Mouse (Mus musculus) forebrain, embryonic 14.5 days (tissue): ENCODE measurements around the gene Clspn. TPM values are rescaled to one million over a fixed set of nuclear protein-coding genes. Genes with fewer than 3 reads are reported as not detected.

Experiments used
- ATAC-seq: fragments of 200-750 bp; cut with Nextera tagmentation; 2 replicates; pipeline ENCODE4 v1.8.0; 2017; ENCODE audit warnings: mild to moderate bottlenecking, moderate library complexity
- DNase-seq: peaks from one replicate; pipeline ENCODE4 v3.0.0-alpha.2; 2015; ENCODE audit warnings: low spot score
- H3K27ac ChIP-seq: fragments of 300-500 bp; sonication (generic); 2 replicates; pipeline ENCODE4 v1.5.1; 2014; ENCODE audit warnings: low read depth, mild to moderate bottlenecking, control low read depth, low read length, moderate library complexity
- H3K27me3 ChIP-seq: fragments of 300-500 bp; sonication (generic); replicated peaks from 2 replicates; pipeline ENCODE4 v1.6.1; 2014; ENCODE audit warnings: low read length, control low read depth, mixed read lengths; ENCODE audit not compliant: control insufficient read depth, insufficient read depth
- H3K36me3 ChIP-seq: fragments of 300-500 bp; sonication (generic); 2 replicates; pipeline ENCODE4 v1.6.1; 2014; ENCODE audit warnings: low read length, control low read depth; ENCODE audit not compliant: control insufficient read depth, insufficient read depth
- H3K4me1 ChIP-seq: fragments of 300-500 bp; sonication (generic); 2 replicates; pipeline ENCODE4 v1.6.1; 2014; ENCODE audit warnings: antibody characterized with exemption, low read length, control low read depth; ENCODE audit not compliant: control insufficient read depth, insufficient read depth
- H3K4me2 ChIP-seq: fragments of 300-500 bp; sonication (generic); 2 replicates; pipeline ENCODE4 v1.6.1; 2014; ENCODE audit warnings: mild to moderate bottlenecking, control low read depth, low read length
- H3K4me3 ChIP-seq: fragments of 300-500 bp; sonication (generic); 2 replicates; pipeline ENCODE4 v1.5.1; 2014; ENCODE audit warnings: low read depth, low read length, control low read depth
- H3K9ac ChIP-seq: fragments of 300-500 bp; sonication (generic); 2 replicates; pipeline ENCODE4 v1.6.1; 2014; ENCODE audit warnings: mild to moderate bottlenecking, low read length, control low read depth, moderate library complexity
- H3K9me3 ChIP-seq: fragments of 300-500 bp; sonication (generic); replicated peaks from 2 replicates; pipeline ENCODE4 v1.6.1; 2016; ENCODE audit warnings: low read length, control low read depth, mixed read lengths; ENCODE audit not compliant: control insufficient read depth
- WGBS: fragments of 180-500 bp; shearing (Covaris S2); extraction: QIAGEN DNeasy Blood & Tissue Kit; methylation state at CpG from one replicate; pipeline ENCODE4 v1.1.7; 2014; 5-methylcytosine and 5-hydroxymethylcytosine counted together
- polyA plus RNA-seq: library from polyadenylated mRNA; unstranded; fragments of >200 nt; fragmentation: Nextera tagmentation; extraction: Ambion mirVana; gene quantifications from 2 replicates; pipeline ENCODE4 v1.2.1, GENCODE M21; 2014

Gene Clspn
- polyA plus RNA-seq, 1 experiment from 2014 or later = 20.1 TPM

DNA sequence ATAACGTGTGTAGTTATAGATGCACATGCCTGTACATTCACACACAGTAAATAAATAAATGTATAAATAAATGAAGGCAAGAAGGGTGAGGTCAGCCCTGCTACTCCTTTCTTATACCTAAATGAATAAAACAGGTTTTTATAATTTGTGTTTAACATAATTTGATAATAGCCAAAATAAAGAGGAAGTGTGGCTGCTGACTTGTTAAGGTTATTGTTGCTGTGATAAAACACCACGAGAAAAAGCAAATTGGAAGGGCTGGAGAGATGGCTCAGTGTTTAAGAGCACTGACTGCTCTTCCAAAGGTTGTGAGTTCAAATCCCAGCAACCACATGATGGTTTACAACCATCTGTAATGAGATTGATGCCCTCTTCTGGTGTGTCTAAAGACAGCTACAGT lies 22.3 kb downstream of the Clspn start:
- no peak overlapping the region for H3K9ac ChIP-seq
- no peaks in the 10 kb centered on the region for H3K4me1 ChIP-seq
- no peak overlapping the region for H3K4me3 ChIP-seq
- no peaks in the 10 kb centered on the region for H3K9me3 ChIP-seq
- no peaks in the 10 kb centered on the region for H3K27me3 ChIP-seq
- peaks cover 81% of the 10 kb centered on the region for H3K36me3 ChIP-seq
- WGBS = 86% methylated on average over 2 of the region's 2 CpGs
- no peak overlapping the region for H3K27ac ChIP-seq
- H3K4me2 ChIP-seq = no peak overlapping the region
- DNase-seq (no peak), ATAC-seq (no peak)

DNA sequence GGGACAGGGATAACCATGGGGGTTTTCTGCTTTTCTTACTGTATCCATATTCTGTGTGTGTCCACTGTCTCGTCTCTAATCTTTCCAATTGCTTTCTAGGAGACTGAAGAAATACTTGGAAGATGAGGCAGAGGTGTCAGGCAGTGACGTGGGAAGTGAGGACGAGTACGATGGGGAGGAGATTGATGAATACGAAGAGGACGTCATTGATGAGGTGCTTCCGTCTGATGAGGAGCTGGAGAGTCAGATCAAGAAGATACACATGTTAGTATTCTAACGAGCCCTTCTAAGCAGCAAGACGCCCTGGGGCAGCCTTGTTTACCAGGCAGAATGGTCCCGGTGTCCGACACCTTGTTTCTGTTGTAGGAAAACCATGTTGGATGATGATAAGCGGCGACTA lies 29.0 kb downstream of the Clspn start:
- 92% methylated on average over 13 of the region's 13 CpGs for WGBS

DNA sequence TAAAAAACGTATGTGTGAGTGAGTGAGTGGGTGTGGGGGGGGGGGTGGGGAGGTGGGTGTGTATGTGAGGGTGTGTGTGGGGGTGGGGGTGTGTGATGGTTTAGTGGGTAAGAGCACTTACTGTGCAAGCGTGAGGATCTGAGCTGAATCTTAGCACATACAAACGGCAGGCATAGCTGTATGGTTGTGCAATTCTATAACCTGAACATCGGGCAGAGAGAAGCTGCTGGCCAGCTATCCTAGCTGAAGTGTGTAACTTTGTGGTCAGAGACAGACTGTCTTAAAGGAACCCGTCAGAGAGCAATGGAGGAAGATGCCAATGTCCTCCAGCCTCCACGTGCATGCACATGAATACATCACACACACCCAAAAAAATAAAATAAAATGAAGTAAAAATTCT lies 35.3 kb downstream of the Clspn start:
- Histone ChIP-seq H3K4me2 (no peak overlapping the region), H3K9ac (no peak overlapping the region), H3K4me1 (no peaks in the 10 kb centered on the region), H3K27me3 (no peaks in the 10 kb centered on the region), H3K9me3 (no peaks in the 10 kb centered on the region), H3K4me3 (no peak overlapping the region), H3K36me3 (peaks cover 54% of the 10 kb centered on the region), H3K27ac (no peak overlapping the region)
- no peak for ATAC-seq
- DNase-seq = no peak
- WGBS = 91% methylated on average over 6 of the region's 6 CpGs

More for the DNA sequence above, 29.0 kb downstream of the Clspn start:
- Histone ChIP-seq H3K4me3 (no peak overlapping the region), H3K9me3 (no peaks in the 10 kb centered on the region), H3K36me3 (peaks cover 66% of the 10 kb centered on the region), H3K27me3 (no peaks in the 10 kb centered on the region), H3K4me1 (no peaks in the 10 kb centered on the region), H3K4me2 (no peak overlapping the region), H3K27ac (no peak overlapping the region), H3K9ac (no peak overlapping the region)
- no peak for ATAC-seq
- no peak for DNase-seq

DNA sequence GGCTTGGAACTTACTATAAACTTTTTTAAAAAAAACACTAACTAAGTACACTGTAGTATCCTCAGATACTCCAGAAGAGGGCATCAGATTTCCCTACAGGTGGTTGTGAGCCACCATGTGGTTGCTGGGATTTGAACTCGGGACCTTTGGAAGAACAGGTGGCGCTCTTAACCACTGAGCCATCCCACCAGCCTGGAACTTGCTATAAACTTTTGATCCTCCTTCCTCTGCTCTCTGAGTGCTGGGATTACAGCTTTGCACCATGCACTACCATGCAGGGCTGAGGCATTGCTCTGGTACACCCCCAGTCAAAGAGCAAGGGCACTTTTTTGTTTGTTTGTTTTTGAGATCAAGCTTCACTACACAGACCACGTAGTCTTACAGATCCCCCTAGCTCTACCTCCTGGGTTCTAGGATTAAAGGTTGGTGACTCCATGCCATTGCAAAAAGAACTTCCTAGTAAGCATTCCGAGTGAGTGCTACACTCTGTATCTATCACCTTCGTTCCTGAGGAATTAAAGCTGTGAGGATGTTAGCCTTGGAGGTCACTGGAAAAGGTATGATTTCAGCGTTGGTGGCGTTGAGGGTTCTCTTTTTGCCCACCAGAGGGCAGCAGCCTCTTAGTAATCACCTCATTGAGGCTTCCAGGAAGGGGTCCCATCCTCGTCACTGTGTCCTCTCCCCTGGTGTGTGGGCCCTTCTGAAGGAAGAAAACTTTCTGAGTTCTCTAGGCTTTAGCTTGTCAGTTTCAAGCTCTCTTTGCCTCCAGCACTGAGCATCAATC lies 43.4 kb downstream of the Clspn start:
- 35% methylated on average over 8 of the region's 8 CpGs for WGBS
- Histone ChIP-seq H3K9me3 (no peaks in the 10 kb centered on the region), H3K4me3 (no peak overlapping the region), H3K27ac (no peak overlapping the region), H3K4me2 (no peak overlapping the region), H3K9ac (no peak overlapping the region), H3K4me1 (peaks cover 3% of the 10 kb centered on the region; the same call in 1 of the 2 replicates), H3K27me3 (peaks cover 2% of the 10 kb centered on the region; the same call in 1 of the 2 replicates), H3K36me3 (no peaks in the 10 kb centered on the region)
- 0 out of 2 replicates have a peak, but pooled peaks have one; percentile 19 for ATAC-seq
- peak; percentile 87 for DNase-seq

DNA sequence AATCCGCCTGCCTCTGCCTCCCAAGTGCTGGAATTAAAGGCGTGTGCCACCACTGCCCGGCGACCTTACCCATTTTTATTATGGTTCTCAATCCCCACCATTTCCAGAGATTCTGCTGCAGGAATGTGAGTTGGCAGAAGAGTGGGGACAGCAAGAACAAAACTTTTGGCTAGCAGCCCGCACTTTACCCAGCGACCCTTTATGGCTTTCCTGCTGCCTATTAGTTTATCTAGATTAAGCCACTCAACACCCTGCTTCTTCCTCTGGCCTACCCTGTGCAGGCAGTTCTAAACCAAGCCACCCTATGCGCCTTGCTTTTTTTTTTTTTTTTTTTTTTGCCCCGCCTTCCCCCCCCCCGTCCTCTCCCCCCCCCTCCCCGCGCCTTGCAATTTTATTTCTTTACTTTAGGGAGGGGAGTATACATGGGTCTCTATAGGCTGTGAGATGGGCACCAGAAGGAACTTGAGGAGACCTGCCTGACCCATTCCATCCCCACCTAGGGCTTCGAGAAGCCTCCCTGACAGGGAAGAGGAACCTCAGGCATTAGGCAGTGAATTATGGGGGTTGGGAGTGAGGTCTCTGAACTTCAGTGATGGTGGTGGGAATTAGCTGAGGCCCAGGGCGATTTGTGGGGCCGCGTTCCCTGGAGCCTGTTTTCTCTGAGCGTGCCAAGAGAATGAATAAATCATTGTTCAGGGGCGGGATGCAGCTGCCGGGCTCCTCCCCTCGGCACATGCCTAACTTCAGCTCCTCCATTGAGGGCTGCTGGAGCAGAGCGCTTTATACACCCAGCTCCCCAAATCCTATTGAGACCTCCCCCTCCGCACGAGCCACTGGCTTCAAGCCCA lies 45.1 kb downstream of the Clspn start:
- Histone ChIP-seq H3K9me3 (no peaks in the 10 kb centered on the region), H3K36me3 (no peaks in the 10 kb centered on the region), H3K27ac (peak overlapping the region; percentile 3; the same call in 1 of the 2 replicates), H3K4me2 (peak overlapping the region; percentile 41), H3K4me3 (0 out of 2 replicates have a peak overlapping the region, but pooled peaks have one; percentile 2), H3K4me1 (peaks cover 3% of the 10 kb centered on the region; the same call in 1 of the 2 replicates), H3K9ac (peak overlapping the region; percentile 35), H3K27me3 (peaks cover 10% of the 10 kb centered on the region; the same call in 1 of the 2 replicates)
- WGBS = 18% methylated on average over 19 of the region's 22 CpGs
- ATAC-seq (peak; percentile 95), DNase-seq (peak; percentile 91)

DNA sequence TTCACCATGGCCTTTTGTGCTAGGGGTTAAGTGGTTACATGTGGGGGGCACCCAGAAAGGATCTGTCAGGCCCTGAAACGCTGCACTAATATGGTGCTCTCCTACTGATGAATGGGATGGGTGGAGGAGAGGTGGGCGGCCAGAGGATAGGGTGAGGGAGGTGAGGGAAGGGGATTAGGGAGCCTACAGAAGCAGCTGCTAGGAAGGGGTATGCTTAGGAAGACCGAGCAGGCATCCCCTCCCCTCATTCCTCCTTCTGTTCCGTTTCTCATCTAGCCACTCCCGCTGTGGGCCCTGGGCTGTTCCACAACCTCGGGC lies 45.7 kb downstream of the Clspn start:
- Histone ChIP-seq H3K9me3 (no peaks in the 10 kb centered on the region), H3K4me1 (peaks cover 3% of the 10 kb centered on the region; the same call in 1 of the 2 replicates), H3K27me3 (peaks cover 10% of the 10 kb centered on the region; the same call in 1 of the 2 replicates), H3K4me2 (peak overlapping the region; percentile 41), H3K36me3 (no peaks in the 10 kb centered on the region), H3K9ac (peak overlapping the region; percentile 35), H3K4me3 (0 out of 2 replicates have a peak overlapping the region, but pooled peaks have one; percentile 2), H3K27ac (peak overlapping the region; percentile 3; the same call in 1 of the 2 replicates)
- ATAC-seq (peak; percentile 75), DNase-seq (no peak)
- WGBS = 0% methylated on average over 6 of the region's 6 CpGs

DNA sequence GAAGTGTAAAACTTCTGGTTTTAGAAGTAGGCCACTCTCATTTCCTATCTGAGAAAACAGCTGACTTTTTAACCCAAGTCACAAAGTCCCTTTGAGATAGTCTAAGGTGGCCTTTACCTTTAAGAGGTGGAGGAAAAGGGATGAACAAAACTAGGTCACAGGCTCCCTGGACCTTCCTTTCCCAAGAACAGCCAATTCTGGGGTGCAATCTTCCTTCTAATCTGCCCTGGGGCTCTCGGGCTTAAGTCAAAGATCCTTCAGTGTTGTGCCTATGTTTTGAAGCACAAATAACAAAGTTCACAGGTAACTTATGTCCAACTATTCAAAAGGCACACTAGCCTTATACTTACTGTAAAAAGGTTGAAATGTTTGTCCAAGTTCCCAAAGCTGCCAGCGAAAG lies 47.4 kb downstream of the Clspn start:
- H3K27me3 ChIP-seq = peaks cover 10% of the 10 kb centered on the region; the same call in 1 of the 2 replicates
- H3K4me3 ChIP-seq = no peak overlapping the region
- WGBS = 77% methylated on average over 2 of the region's 2 CpGs
- no peaks in the 10 kb centered on the region for H3K36me3 ChIP-seq
- ATAC-seq = no peak
- DNase-seq = no peak
- no peak overlapping the region for H3K9ac ChIP-seq
- no peak overlapping the region for H3K4me2 ChIP-seq
- H3K4me1 ChIP-seq = peaks cover 3% of the 10 kb centered on the region; the same call in 1 of the 2 replicates
- no peaks in the 10 kb centered on the region for H3K9me3 ChIP-seq
- no peak overlapping the region for H3K27ac ChIP-seq

DNA sequence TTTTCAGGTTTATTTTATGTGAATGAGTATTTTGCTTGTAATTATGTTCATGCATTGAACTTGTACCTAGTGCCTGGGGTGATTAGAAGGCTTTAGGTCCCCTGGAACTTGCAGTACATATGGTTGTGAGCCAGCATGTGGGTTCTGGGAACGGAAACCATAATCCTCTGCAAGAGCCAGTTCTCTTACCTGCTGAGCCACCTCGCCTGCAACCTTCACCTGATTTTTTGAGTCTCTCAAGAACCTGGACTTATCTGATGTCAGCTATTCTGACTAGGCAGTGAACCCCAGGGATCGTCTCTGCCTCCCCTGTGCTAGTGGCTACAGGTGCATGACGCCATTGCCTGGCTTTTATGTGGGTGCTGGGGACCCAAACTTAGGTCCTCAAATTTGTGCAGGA lies 49.0 kb downstream of the Clspn start:
- no peak overlapping the region for H3K4me2 ChIP-seq
- no peak for ATAC-seq
- H3K9me3 ChIP-seq = no peaks in the 10 kb centered on the region
- H3K9ac ChIP-seq = no peak overlapping the region
- no peak overlapping the region for H3K4me3 ChIP-seq
- WGBS = 88% methylated on average over 4 of the region's 4 CpGs
- H3K4me1 ChIP-seq = peaks cover 3% of the 10 kb centered on the region; the same call in 1 of the 2 replicates
- H3K36me3 ChIP-seq = no peaks in the 10 kb centered on the region
- H3K27ac ChIP-seq = no peak overlapping the region
- peaks cover 10% of the 10 kb centered on the region; the same call in 1 of the 2 replicates for H3K27me3 ChIP-seq
- DNase-seq = no peak
